Mouse (Mus musculus): ENCODE data around the gene Lmx1a.

Gene Lmx1a

DNA sequence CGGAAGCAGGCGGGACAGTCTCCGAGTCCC lies at the start of gene Lmx1a:
Lmx1a (plus strand) TSS at position 6 of the 30 bp plus-strand sequence.
- DNase-seq (ENCODE audit: low spot score): no peak

- peak; percentile 71 for DNase-seq (ENCODE audit: low spot score)
These were observed 44.0 kb upstream of the Lmx1a start for GRCm38 (mm10) chr1:167644866-167645537.

- DNase-seq (ENCODE audit: low spot score): no peak
These were observed 40.4 kb upstream of the Lmx1a start for GRCm38 (mm10) chr1:167648670-167649069.

DNA sequence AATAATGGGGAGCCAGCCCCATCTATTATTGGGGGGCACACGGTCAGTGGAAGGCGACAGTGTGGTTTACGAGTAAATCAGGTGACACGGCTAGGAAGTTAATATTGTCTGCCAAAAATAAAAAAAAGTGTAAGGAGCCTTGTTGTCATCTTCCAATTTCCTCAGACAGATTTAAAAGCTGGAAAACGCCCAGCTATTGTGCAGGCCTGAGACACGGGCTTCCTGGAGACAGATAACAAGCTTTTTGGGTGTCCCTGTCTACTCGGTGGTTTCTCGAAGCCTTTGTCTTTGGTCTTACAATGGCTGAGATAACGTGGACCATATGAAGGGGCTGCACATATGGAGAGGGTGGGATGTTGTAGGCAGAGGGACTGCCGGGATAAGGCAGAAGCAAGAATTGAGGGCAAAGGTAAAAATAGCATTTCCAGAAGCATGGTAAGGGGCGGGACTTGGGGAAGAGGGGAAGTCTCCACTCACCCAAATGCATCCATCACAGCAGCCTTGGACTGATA lies 39.9 kb upstream of the Lmx1a start:
- no peak for DNase-seq (ENCODE audit: low spot score)

- no peak for DNase-seq (ENCODE audit: low spot score)
These were observed 36.7 kb upstream of the Lmx1a start for GRCm38 (mm10) chr1:167652336-167652735.

GRCm38 (mm10) chr1:167659065-167659464 lies 30.0 kb upstream of the Lmx1a start:
- no peak for DNase-seq (ENCODE audit: low spot score)

GRCm38 (mm10) chr1:167660521-167661101 lies 28.4 kb upstream of the Lmx1a start:
- DNase-seq (ENCODE audit: low spot score): peak; percentile 27

DNA sequence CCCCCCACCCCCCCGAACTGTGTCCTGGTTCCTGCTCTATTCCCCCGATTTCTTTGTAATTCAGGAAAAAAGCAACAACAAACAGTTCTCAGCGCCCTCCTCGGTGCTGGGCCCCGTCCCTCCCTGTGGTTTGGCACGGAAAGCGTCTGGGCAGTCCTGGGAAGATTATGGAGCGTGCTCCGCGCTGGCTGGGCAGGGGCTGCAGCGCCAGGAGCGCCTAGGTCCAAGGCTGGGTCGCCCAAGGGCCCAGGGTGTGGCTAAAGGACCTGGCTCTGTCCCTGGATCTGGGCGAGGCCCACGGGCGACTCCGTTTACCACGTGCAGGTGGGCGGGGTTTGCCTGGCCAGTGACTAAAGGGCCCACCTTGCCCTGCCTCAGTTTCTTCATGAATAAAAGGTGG lies 27.9 kb upstream of the Lmx1a start:
- no peak for DNase-seq (ENCODE audit: low spot score)

DNA sequence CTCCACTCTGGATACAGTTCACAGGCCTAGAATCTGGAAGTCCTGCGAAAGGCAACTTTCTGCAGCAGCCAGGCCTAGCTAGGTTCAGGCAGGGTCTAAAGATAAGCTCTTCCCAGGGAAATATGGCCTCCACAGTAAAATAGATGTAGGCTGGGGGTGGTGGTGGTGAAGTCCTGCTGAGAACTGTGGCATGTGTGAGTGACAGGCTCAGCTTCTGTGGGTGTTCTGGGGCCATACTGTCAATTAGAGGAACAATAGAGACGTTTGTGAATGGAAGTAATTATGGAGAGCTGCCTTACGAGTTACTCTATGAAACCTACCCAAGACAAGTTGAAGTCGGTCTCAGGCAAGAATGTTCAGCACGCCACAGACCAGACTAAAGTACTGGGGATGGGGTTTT lies 25.9 kb upstream of the Lmx1a start:
- no peak for DNase-seq (ENCODE audit: low spot score)

GRCm38 (mm10) chr1:167669796-167670195 lies 19.2 kb upstream of the Lmx1a start:
- DNase-seq (ENCODE audit: low spot score): peak; percentile 4

GRCm38 (mm10) chr1:167672433-167672987 lies 16.5 kb upstream of the Lmx1a start:
- no peak for DNase-seq (ENCODE audit: low spot score)

DNA sequence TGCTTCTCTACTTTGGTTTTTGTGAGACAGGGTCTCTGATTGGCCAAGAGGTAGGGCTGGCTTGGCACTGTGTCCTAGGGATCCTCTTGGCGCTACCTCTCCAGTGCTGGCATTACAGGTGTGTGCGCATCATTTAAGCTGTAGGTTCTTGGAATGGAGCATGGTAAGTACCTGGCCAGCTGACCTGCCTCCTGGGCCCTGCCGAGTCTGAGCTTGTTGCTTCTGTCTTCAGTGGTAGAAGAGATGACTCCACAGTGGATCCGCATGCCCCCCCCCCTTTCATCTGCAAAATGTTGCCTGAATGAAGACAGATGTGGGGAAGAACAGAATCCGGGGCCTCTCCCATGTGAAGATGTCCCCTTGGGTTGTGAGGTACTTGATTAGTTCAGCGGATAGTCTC lies 10.0 kb upstream of the Lmx1a start:
- no peak for DNase-seq (ENCODE audit: low spot score)

GRCm38 (mm10) chr1:167688001-167688346 lies 1.1 kb upstream of the Lmx1a start:
- no peak for DNase-seq (ENCODE audit: low spot score)

- DNase-seq (ENCODE audit: low spot score): no peak
These were observed 448 bp upstream of the Lmx1a start for GRCm38 (mm10) chr1:167688347-167689231.

GRCm38 (mm10) chr1:167689262-167690137 lies 463 bp downstream of the Lmx1a start:
- no peak for DNase-seq (ENCODE audit: low spot score)

DNA sequence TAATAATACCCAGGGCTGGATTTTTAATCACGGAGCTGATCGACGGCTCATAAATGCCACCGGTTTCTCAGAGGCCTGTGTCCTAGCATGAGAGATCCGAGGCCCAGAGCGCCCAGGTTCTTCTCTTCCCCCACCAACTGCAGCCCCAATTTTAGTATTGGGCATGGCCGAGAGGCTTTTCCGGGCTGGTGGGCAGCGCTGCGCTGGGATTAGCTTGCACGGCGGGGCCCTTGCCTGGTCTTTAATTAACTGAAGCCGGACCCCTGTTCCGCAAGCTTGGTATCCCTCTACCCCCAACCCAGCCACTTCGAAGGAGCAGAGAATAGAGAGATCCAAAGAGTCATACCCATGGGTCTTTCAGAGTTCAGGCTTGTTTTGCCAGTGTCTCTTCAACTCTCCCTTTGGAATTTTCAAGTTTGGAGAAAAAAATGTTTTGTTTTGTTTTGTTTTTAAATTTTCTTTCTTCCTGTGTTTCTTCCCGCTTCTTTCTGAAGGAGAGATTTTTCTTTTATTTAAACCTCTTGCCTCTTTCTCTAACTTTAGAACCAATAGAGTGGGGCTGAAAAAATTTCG lies 1.2 kb downstream of the Lmx1a start:
- no peak for DNase-seq (ENCODE audit: low spot score)

DNA sequence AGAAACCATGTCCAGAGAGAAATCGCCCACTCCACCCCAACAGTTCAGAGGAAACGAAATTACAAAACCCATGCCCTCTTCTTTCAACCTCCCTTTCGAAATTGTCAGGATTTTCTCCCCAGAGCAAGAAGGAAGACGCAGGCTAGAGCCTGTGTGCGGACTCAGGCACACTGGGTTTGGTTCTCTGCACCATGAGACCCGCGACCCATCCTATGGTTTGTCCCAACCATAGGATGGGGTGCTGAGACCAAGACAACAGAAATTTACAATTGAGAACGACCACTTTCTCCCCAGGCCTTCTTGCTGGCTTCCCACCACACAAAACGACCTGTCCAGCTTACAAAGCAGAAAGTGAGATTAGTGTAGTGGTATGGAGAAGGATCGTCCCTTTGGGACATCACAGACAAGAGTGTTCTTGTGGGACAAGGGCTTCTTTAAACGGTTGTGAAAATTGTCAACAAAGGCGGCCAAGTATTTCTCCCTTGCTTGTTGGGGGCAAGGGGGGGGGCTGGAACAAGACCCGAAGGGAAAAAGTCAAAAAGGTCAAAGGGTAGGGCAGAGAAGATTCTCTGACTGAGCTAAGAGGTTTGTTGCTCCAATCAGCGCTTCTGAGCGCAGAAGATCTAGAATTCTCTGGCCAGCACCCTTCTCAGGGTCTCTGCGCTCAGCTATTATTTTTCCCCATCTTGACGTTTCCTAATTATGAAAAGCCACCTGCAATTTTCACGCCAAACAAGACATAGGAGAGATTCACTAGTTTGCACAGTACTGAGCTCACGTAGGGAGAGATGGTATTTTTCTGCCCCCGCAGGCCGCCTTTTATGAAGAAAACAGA lies 1.9 kb downstream of the Lmx1a start:
- DNase-seq (ENCODE audit: low spot score): no peak

GRCm38 (mm10) chr1:167691911-167692682 lies 3.1 kb downstream of the Lmx1a start:
- no peak for DNase-seq (ENCODE audit: low spot score)

GRCm38 (mm10) chr1:167692683-167693045 lies 3.6 kb downstream of the Lmx1a start:
- DNase-seq (ENCODE audit: low spot score): no peak

- no peak for DNase-seq (ENCODE audit: low spot score)
These were observed 4.6 kb downstream of the Lmx1a start for GRCm38 (mm10) chr1:167693499-167694240.
